Mouse (Mus musculus): ENCODE data around the gene Bcl2a1c. TPM values are rescaled to one million over a fixed set of nuclear protein-coding genes. Genes with fewer than 3 reads are reported as not detected.
"Not testable (repeated sequence)": the region's sequence is repeated elsewhere in the genome, so short reads cannot be mapped to it uniquely, and the experiment has no call there.

Gene Bcl2a1c
- polyA plus RNA-seq, 1 experiment: not detected

DNA sequence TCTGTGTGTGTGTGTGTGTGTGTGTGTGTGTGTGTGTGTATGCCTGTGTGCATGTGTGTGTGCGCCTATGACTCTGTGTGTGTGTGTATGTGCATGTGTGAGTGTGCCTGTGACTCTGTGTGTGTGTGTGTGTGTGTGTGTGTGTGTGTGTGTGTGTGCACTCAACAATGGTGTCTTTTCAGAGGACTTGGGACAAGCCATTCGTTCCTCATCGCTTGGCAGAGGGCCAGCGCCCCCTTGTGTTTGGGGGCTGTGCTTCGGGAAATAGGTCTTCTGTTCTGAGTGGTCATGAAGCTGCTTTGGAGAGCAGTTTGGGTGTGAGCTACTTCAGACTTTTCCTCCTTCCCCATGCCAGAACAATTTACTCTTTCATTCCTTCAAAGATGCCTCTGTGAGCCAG, 41.8 kb downstream of the Bcl2a1c start:
- 0 out of 2 replicates have a peak, but pooled peaks have one; percentile 12 for TF ChIP-seq CTCF (IDR thresholded peaks at IDR 0.05; ENCODE audit: control insufficient read depth, insufficient read depth, low read length)
- H3K4me3 ChIP-seq (replicated peaks; ENCODE audit: control insufficient read depth, low read depth, low read length); H3K4me1 ChIP-seq (ENCODE audit: control insufficient read depth, insufficient read depth, low read length); H3K27ac ChIP-seq (ENCODE audit: control insufficient read depth, insufficient read depth, low read depth, low read length, poor library complexity): not testable (repeated sequence)
- 41% methylated on average over 5 of the region's 5 CpGs for WGBS

DNA sequence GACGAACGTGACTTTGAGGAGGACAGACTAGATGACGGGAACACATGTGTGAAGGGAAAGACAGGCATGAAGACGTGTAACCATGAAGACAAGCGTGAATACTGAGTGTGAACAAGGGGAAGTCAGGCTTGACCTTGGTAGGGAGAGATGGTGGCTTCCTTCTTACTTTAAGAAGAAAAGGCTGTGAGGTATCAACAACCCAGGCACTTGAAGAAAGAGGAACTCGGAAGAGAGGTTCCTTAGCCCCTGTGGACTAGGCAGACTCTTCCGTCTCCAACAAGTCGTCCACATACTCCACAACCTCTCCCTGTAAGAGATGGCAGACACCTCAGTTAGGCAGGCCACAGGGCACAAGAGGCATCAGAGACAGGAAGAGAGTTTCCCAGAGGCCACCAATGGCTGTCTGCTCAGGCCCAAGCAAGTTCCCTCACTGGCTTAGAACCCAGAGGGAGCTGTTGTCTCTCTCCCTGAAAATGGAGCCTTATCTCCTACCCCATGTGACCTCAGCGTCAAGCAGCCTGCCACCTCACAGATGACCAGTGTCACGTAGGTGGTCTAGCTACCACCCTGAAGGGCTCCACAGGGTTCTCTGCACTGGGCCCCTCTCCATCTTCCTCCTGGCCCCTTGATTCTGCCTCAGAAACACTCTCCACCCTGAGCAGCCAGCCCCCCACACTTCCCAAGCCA, 45.5 kb downstream of the Bcl2a1c start:
- no peaks in the 10 kb centered on the region; the same call in 1 of the 2 replicates for H3K4me1 ChIP-seq (ENCODE audit: control insufficient read depth, insufficient read depth, low read length)
- whole genome bisulfite sequencing: 40% methylated on average over 10 of the region's 10 CpGs
- TF ChIP-seq CTCF (IDR thresholded peaks at IDR 0.05; ENCODE audit: control insufficient read depth, insufficient read depth, low read length) (no peak), POLR2A (IDR thresholded peaks at IDR 0.05; ENCODE audit: borderline replicate concordance, control insufficient read depth, low read depth, low read length) (no peak)
- H3K4me3 ChIP-seq (replicated peaks; ENCODE audit: control insufficient read depth, low read depth, low read length): no peak overlapping the region
- no peak overlapping the region; the same call in 1 of the 2 replicates for H3K27ac ChIP-seq (ENCODE audit: control insufficient read depth, insufficient read depth, low read depth, low read length, poor library complexity)

DNA sequence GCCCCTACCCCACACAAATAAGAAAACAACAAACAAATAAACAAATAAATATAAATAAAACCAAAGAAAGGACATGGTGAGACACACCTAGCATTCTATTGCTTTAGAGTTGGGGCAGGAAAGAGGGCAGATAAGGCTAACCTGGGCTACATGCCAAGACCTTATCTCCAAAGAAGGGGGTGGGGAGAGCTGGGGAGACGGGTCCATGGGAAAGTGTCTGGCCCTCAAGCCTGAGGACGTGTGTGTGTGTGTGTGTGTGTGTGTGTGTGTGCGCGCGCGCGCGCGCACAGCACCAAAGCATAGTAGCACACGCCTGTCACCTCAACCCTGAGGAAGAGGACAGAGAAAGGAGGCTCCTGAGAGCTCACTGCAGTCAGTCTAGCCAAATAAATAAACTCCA, 47.2 kb downstream of the Bcl2a1c start:
- H3K4me1 ChIP-seq (ENCODE audit: control insufficient read depth, insufficient read depth, low read length): no peaks in the 10 kb centered on the region
- H3K4me3 ChIP-seq (replicated peaks; ENCODE audit: control insufficient read depth, low read depth, low read length): no peak overlapping the region
- WGBS: 77% methylated on average over 10 of the region's 10 CpGs

DNA sequence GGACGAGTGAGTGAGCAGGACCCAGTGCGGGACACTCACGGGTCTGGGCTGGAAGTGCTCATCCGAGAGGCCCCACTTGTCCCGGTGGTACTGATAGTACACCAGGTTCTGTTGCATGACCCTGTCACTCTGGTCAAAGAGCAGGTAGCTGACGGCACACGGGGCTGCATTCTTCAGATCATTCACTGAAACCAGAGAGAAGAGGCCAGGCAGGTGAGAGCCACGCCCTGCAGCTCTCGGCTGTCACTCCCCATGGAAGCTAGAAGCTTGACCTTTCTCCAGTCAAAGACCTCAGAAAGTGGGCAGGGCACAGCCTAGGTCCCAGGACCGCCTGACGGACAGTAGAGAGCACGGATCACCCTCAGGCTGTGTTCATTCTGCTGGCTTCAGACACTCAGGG, 49.9 kb downstream of the Bcl2a1c start:
- WGBS: 91% methylated on average over 12 of the region's 12 CpGs
- TF ChIP-seq POLR2A (IDR thresholded peaks at IDR 0.05; ENCODE audit: borderline replicate concordance, control insufficient read depth, low read depth, low read length): no peak
- no peak for TF ChIP-seq CTCF (IDR thresholded peaks at IDR 0.05; ENCODE audit: control insufficient read depth, insufficient read depth, low read length)
- no peaks in the 10 kb centered on the region for H3K4me1 ChIP-seq (ENCODE audit: control insufficient read depth, insufficient read depth, low read length)

More for the DNA sequence above, 47.2 kb downstream of the Bcl2a1c start:
- H3K27ac ChIP-seq (ENCODE audit: control insufficient read depth, insufficient read depth, low read depth, low read length, poor library complexity): no peak overlapping the region
- no peak for TF ChIP-seq CTCF (IDR thresholded peaks at IDR 0.05; ENCODE audit: control insufficient read depth, insufficient read depth, low read length)
- no peak for TF ChIP-seq POLR2A (IDR thresholded peaks at IDR 0.05; ENCODE audit: borderline replicate concordance, control insufficient read depth, low read depth, low read length)

More for the DNA sequence above, 49.9 kb downstream of the Bcl2a1c start:
- no peak overlapping the region for H3K4me3 ChIP-seq (replicated peaks; ENCODE audit: control insufficient read depth, low read depth, low read length)
- no peak overlapping the region for H3K27ac ChIP-seq (ENCODE audit: control insufficient read depth, insufficient read depth, low read depth, low read length, poor library complexity)

Other genes with a start within 250 kb of the Bcl2a1c start
- gene Crtap, start 60.5 kb downstream of the Bcl2a1c start, polyA plus RNA-seq (2011; ENCODE audit: insufficient read depth, insufficient read length, low replicate concordance, missing spikeins): 9.0 and 11.5 TPM in 2 replicates
- gene Glb1, start 70.9 kb downstream of the Bcl2a1c start, polyA plus RNA-seq (2011; ENCODE audit: insufficient read depth, insufficient read length, low replicate concordance, missing spikeins): 4.7 and 11.0 TPM in 2 replicates
- 0.81 and 3.5 TPM in 2 replicates for gene Tmppe, start 71.0 kb downstream of the Bcl2a1c start, polyA plus RNA-seq (2011; ENCODE audit: insufficient read depth, insufficient read length, low replicate concordance, missing spikeins)
- 1.2 TPM in 1 of 2 replicates, not detected in the other for gene Ccr4, start 174.8 kb downstream of the Bcl2a1c start, polyA plus RNA-seq (2011; ENCODE audit: insufficient read depth, insufficient read length, low replicate concordance, missing spikeins)
- gene C130032M10Rik, start 185.6 kb downstream of the Bcl2a1c start, polyA plus RNA-seq (2011; ENCODE audit: insufficient read depth, insufficient read length, low replicate concordance, missing spikeins): not detected in 2 replicates
- gene Trim71, start 234.2 kb downstream of the Bcl2a1c start, polyA plus RNA-seq (2011; ENCODE audit: insufficient read depth, insufficient read length, low replicate concordance, missing spikeins): 0.23 and 4.1 TPM in 2 replicates